Mouse (Mus musculus) ovary, postnatal 10 days (tissue): ENCODE results near the gene Wwp2.

ENCODE experiments used
- DNase-seq: peaks from one replicate; pipeline ENCODE4 v3.0.0; 2022; ENCODE audit warnings: low spot score

The Wwp2 gene

DNA sequence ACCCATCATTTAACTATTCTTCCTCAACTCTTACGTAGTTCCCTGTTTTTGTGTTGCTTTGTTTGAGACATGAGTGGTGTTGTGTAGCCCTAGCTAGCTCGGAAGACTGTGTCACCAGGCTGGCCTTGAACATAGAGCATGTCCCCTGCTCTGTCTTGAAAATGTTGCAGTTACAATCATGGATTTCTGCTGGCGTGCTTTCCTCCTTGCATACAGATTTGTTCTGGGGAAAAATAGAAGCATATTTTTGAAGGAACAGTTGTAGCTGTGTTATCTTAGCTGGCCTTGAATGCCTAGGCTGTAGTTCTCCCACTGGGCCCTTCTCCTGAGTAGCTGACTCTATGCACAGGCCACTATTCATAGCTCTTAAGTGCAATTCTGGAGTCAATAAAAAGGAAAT, 74.6 kb downstream of the Wwp2 start:
- DNase-seq: no peak

DNA sequence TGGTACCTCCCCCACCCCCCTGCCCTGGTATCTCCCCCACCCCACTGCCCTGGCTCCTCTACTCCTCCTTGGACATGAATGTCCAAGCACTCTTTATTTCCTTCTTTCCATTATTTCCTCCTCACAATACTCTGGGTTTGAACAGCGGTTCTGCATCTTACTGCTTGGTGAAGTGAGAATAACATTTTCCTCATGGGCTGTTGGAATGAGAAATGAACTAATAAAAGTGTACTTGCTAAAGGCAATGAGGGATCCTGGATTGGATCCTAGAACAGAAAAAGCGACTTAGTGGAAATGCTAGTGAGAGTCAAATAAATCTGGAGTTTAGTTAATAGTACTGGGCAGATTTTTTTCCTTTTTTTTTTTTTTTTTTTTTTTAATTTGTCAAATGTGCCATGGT, 77.1 kb downstream of the Wwp2 start:
- DNase-seq: no peak

DNA sequence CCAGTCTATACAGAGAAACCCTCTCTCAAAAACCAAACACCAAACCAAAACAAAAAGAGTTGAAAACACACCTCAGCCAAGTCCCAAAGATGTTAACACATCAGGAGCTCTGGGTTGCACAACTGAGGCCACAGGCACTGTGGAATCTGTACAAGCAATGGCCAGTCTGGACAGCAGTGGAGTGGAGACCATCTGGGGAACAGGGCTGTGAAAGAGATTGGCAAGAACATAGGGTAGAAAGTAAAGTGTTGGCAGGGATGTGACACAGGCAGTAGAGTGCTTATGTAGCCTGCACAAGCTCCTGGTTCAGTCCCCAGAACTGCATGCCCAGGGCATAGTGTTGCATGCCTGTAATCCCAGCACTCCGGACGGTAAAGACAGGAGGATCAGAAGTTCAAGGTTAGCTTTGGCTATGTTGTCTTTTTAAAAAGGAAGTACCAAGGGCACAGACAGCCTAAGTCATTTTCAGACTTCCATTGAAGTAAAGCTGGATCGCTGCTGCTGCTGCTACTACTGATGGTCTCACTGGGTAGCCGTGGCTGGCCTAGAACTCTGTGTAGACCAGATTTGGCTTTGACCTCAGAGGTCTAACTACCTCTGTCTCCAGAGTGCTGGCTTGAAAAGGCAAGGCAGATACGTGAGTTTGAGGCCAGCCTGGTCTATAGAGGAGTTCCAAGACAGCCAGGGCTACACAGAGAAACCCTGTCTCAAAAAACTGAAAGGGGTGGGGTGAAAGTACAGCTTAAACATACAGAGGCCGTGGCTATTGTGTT, 79.0 kb downstream of the Wwp2 start:
- DNase-seq: no peak

DNA sequence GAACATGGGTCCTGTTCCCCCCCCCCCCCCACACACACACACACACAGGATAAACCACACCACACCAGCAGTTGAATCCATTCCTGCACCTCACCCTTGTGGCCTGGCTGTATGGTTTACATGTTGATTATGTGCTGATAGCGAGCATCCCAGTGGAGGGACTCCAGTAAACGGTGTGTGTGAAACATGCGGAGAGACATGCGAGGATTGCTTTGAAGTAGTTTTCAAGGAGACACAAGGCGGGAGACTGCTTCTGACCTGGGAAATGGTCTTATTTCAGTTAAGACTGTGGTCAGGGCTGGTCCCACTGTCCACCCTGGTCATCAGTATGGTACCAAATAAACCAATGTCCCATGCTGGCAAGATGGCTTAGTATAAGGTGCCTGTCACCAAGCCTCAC, 82.6 kb downstream of the Wwp2 start:
- DNase-seq: no peak

- no peak for DNase-seq
These were observed 83.7 kb downstream of the Wwp2 start for GRCm38 (mm10) chr8:107519860-107520259.

DNA sequence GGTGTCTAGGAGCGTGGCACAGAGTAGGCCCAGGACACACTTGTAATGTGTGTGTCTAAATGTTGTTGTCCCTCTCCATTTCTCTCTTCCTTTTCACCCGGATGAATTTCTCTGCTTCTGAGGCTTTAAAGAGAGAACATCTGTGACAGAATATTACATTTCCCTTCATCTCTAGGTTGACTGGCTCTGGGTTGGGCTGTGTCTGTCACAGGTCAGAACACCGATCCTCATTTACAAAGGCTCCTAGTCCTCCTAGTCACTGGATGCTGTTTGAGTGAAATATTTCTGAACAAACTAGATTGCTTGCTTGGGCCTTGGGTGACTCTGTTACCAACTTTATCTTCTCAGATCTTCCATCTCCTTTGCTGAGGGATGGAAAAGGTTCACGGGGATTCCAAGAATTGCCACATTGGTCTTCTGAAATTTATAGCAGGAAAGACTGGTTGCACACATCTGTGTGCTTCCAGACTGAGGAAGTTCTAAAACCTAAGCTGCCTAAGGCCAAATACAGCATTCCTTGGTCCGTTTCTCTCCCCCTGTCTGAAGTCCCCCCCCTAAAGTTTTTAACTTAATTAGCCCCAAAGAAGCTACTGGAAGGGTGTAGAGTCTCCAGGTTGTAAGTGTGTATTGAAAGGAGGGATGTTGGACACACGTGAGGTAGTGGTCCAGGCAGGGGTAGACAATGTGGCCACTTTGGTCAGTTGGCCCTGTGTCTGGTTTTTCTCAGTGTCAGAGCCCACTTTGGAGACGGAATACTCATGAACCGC, 85.8 kb downstream of the Wwp2 start:
- DNase-seq: no peak

GRCm38 (mm10) chr8:107522555-107522833, 86.3 kb downstream of the Wwp2 start:
- no peak for DNase-seq

DNA sequence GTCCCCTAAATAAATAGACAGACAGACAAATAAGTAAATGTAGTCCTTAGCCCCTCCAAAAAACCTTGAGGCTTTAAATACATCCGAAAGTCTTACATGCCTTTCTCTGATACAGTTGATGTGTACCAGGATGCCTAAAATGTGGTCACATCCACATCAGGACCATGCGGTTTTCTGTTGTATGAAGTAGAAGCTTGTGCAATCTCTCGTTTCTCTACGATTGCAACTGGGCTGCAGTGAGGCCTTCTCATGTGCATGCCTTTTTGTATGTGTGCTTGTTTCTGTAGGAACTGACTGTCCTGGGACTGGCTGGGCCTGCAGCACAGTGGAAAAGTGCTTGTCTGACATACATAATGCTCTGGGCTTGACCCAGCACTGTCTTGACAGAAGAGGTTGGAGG, 88.4 kb downstream of the Wwp2 start:
- DNase-seq: no peak

GRCm38 (mm10) chr8:107528786-107529185, 92.6 kb downstream of the Wwp2 start:
- DNase-seq: no peak

DNA sequence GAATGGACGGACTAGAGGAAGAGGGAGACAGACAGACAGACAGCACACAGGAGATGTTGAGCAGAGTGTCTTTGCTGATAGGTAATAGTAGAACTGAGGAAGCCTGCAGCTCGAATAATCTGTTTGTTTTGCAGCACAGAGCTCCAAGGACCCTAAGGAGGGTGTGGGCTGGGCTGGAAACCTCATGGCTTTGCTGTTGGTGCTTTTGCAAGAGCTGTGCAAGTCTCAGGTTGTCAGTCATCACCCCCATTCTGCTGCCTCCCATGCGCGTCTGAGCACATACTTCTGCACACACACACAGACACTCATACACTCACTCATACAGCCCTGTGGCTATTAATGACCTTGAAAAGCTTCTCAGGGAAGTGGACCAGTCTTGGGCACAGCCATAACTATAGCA, 101.3 kb downstream of the Wwp2 start:
- DNase-seq: no peak

- DNase-seq: no peak
These were observed 104.5 kb downstream of the Wwp2 start for GRCm38 (mm10) chr8:107540623-107541022.

DNA sequence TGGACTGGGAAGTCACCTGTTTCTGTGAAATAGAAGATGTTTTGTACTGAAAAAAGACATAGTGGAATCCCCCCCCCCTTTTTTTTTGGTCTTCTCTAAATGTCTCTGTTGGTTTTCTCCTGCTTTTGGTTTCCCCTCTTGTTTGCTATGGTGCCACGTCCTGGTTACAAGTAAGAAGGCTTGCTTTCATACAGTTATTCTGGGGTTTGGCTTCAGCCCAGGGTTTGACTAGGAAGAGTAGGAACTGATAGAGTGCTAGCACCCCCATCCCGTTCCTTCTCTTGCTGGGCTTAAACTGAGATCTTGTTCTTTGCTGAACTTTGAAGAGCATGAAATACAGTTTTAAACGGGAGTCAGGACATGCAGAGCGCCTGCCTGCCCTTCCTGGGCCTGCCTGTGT, 105.2 kb downstream of the Wwp2 start:
- DNase-seq: no peak

DNA sequence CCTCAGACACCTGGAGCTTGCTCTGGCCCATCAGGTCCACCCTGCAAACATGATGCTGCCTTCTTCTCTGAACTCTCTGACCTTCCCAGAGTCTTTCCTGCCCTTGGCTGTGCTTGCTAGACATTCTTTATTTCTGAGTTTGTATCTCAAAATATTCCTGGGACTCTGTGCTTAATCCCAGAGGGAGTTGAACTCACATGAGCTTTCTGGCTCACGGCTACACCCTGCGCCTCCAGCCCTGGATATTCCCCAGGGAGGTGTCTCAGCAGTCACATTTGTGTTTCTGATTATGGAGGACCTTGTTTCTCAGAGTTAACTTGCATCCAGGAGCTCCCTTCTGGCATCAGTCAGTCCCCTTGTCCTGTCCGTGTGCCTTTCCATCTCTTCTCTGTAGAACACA, 106.0 kb downstream of the Wwp2 start:
- DNase-seq: no peak

- no peak for DNase-seq
These were observed 107.5 kb downstream of the Wwp2 start for GRCm38 (mm10) chr8:107543714-107544113.

DNA sequence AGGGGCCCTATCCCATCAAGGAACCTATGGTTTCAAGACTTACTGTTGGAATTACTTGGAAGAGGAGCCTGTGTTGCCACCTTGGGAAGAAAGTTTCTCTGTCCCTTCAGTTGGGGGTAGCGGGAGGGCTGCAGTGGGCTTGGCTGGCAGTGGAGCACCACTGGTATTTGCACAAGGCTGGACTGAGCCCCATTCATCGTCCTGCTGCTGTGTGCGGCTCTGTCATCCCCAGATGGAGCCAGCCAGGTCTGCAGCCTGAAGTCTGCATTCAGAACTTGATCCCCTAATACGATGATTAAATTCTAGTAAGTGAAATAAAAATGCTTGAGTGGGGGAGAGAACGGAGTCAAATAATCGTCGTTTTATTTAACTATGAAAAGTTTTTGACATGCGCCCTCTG, 108.0 kb downstream of the Wwp2 start:
- DNase-seq: no peak

GRCm38 (mm10) chr8:107544651-107545174, 108.5 kb downstream of the Wwp2 start:
- DNase-seq: no peak

- no peak for DNase-seq
These were observed 109.5 kb downstream of the Wwp2 start for GRCm38 (mm10) chr8:107545621-107546152.

- no peak for DNase-seq
These were observed 110.0 kb downstream of the Wwp2 start for GRCm38 (mm10) chr8:107546154-107546553.

GRCm38 (mm10) chr8:107546817-107547216, 110.7 kb downstream of the Wwp2 start:
- no peak for DNase-seq

DNA sequence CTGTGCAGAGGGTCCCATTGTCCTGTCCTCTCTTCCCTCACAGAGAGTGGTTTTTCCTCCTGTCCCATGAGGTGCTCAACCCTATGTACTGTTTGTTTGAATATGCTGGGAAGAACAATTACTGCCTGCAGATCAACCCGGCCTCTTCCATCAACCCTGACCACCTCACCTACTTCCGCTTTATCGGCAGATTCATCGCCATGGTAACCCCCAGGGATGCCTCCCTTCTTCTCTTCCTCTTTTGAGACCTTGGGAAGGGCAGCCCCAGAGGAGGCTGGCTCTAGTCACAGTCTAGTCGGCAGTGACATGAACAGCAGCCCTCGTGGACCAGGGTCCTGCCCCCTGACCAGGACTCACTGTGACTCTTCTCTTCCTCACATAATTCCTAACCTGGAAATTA, 116.1 kb downstream of the Wwp2 start:
- no peak for DNase-seq

- no peak for DNase-seq
These were observed 119.1 kb downstream of the Wwp2 start for GRCm38 (mm10) chr8:107555231-107555630.

GRCm38 (mm10) chr8:107556511-107556936, 120.4 kb downstream of the Wwp2 start:
- no peak for DNase-seq

DNA sequence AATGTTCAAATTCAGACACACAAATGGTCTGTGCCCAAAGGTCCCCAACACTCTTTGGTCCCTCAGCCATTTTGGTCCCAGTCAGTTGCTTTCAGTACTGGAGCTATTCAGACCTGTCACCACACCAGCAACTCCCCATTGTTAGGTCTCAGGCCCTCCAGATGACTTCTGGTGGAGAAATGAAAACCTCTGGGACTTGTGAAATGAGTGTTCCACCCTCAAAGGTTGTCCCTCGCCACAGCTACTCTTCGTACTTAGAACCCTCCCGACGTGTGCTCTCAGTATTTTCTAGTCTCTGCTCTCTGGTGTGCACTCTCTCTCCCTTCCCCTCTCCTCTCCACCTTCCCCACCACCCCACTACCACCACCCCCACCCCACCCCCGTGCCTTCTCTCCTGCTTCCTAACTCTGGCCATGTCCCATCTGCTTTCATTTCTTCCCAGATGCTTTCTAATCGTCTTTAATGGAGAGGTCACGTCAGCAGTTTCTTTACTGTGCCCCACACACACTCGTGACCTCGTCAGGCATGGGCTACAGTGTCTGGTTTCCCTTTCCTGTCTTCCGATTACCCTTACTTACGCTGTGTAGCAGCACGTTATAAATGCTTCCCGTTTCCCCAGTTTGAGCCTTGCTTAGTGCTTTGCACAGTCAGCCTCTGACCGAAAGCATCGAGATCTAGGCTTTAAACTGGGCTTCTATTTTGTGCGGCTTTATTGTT, 124.8 kb downstream of the Wwp2 start:
- DNase-seq: no peak
